Mouse (Mus musculus) E14TG2a.4 (cell line): Measurements from ENCODE around the gene Slc22a6.

Experiments used
- CTCF ChIP-seq: conservative IDR thresholded peaks from 2 replicates; pipeline ENCODE4 v1.5.1; 2014; ENCODE audit warnings: low read length
- NANOG ChIP-seq: IDR thresholded peaks from 2 replicates; pipeline ENCODE4 v1.6.1; 2014; ENCODE audit warnings: borderline replicate concordance, low read length, mixed read lengths
- POU5F1 ChIP-seq: IDR thresholded peaks from 2 replicates; pipeline ENCODE4 v1.6.1; 2014; ENCODE audit warnings: low read length, borderline replicate concordance

DNA sequence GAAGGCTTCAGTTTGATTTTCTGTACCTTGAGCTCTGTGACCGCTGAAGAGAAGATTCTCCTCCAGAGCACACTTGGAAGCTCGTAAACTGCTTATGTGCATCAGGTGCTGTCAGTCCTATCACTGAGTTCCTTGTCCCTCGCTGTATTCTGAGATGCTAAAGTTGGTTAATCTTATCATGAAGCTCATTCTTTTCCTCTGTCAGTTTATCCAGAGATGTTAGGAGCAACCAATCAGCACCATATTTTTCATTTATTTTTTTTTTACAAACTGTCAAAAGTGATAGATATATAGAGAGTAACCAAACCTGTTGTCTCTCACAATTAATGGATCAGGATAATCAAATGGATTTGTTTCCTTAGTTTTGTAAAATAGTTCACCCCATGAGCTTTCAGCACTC, 32.5 kb upstream of the Slc22a6 start:
- TF ChIP-seq CTCF (no peak), POU5F1 (no peak), NANOG (no peak)
